Mouse (Mus musculus) layer of hippocampus, adult 2 months (tissue): ENCODE results near the gene Gm7029. TPM values are rescaled to one million over a fixed set of nuclear protein-coding genes. Genes with fewer than 3 reads are reported as not detected.

Experiments
- DNase-seq, 2 experiments: peaks; one replicate each; pipeline ENCODE4 v3.0.0; 2022; ENCODE audit warnings: low spot score in 2 of 2
- H3K27ac ChIP-seq: fragments of 200-600 bp; 2 replicates; pipeline ENCODE4 v1.8.1; 2022
- H3K4me3 ChIP-seq: fragments of 200-600 bp; 2 replicates; pipeline ENCODE4 v1.8.1; 2022; ENCODE audit warnings: mild to moderate bottlenecking
- CTCF ChIP-seq: fragments of 200-600 bp; conservative IDR thresholded peaks from 2 replicates; pipeline ENCODE4 v1.8.1; 2022; ENCODE audit warnings: antibody characterized with exemption, mild to moderate bottlenecking, moderate library complexity
- microRNA-seq, 2 experiments: library from miRNA; unstranded; fragments of <30 nt; microRNA quantifications; one replicate each; pipeline ENCODE4 v1.2.0; 2021
- total RNA-seq, 2 experiments: library from RNA; stranded (reverse); gene quantifications; 2 replicates each; pipeline ENCODE4 v1.2.3; 2021

Gm7029 gene
- total RNA-seq, 2 experiments from 2014 or later, result not detected

DNA sequence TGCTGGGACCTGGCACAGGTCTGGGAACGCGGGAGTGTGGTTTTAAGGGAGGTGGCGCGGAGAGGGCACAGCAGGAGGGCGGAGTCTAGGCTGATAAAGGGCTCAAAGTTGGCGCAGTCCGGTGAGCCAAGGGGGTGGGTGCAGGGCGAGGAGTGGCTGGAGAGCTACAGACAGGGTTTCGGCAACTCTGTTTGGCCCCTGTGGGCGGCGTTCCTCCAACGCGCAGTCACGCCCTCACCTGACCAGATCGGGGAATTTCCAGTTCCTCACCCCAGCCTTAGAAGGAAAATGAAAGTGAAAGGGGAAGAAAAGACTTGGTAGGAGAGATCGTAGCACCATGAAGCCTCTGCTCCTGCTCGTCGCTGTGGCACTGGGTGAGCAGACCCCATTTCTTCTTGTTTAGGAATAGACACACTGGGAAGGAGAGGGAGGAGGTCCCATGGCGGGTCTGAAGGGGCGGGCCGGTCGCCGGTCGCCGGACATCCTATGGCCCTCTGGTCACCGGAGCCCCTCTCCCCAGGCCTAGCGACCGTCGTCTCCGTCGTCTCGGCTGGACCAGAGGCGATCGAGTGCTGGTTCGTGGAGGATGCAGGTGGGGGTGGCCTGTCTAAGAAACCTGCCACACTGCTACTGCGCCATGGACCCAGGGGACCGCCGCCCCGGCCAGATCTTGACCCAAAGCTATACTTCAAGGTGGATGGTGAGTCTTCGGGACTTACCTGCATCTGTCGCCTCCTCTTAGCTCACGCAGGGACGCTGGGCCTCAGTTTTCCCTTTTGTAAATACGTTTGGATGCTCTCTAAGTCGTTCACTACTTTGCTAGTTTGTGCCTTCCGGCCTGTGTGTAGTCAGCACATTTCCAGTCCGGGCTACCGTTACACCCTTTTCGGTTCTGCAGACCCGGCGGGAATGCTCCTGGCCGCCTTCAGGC is 46.0 kb downstream of the Gm7029 start:
- Histone ChIP-seq H3K4me3 (peak overlapping the region; percentile 78), H3K27ac (peak overlapping the region; percentile 83)
- peak; percentile 50 for TF ChIP-seq CTCF
- DNase-seq, result peak in 1 of 2 experiments; percentile 55

DNA sequence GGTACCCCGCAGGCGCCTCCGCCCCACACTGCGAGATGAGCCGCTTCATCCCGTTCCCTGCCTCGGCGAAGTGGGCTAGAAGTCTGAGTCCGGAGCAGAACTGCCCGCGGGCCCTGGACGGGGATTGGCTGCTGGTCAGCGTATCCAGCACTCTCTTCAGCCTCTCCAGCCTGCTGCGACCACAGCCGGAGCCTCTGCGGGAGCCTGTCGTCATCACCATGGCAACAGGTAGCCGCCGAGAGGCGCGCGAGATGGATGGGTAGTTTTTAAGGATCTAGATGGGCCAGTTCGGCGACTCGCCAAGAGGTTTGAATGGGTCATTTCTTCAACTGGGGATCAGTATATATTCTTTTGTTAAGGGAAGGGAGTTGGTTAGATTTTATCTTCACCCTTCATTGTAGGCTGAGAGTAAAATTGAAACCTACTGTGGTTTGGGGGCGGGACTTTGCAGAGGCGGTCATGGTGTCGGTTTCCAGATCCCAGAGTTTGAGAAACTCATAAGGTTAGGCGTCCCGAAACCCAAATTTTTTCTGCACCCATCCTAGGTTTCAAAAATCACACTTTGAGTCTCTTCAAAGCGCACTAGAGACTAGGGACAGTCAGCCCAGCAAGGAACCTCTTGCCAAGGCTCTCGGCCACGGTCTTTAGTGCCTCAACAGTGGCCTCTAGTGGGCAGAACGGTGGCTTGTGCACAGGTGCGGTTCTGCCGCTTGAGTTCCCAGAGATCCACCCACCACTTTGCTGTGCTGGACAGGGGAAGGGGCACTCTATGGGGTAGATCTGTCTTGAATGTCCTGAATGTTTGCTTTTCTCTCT is 46.9 kb downstream of the Gm7029 start:
- peak overlapping the region; percentile 83 for H3K27ac ChIP-seq
- peak; percentile 89 for TF ChIP-seq CTCF
- DNase-seq, result peak; percentile 75
- H3K4me3 ChIP-seq, result peak overlapping the region; percentile 78

DNA sequence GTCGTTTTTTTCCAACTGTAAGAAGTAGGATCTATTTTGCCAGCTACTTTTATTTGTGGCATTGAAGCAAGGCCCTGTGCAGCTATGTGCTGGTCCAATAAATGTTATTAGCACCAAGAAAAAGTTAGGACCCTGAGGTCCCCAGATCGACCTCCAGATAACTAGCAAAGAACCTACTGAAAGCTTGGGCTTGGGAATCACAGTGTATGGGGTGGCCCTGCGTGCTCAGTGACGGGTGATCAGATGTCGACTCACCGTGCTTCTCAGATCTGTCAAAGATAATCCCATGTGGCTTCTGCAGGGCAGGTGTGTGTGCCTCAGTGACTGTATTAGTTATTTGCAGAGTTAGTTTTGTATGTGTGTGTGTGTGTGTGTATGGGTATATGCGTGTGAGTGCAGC is 47.7 kb downstream of the Gm7029 start:
- no peak overlapping the region for H3K27ac ChIP-seq
- no peak for DNase-seq
- no peak overlapping the region for H3K4me3 ChIP-seq
- no peak for TF ChIP-seq CTCF

Small RNA genes lying within 50 kb of the gene (microRNA-seq; reads per million reads assigned to microRNA genes)
- 0 reads per million in 2 experiments for gene Gm27740

Other genes with a start within 250 kb of the Gm7029 start
- 10 to 100 TPM; 50.1 to 51.3 TPM for gene Zfp414, start 244.7 kb upstream of the Gm7029 start, total RNA-seq
- gene Pram1, start 235.8 kb upstream of the Gm7029 start, total RNA-seq, result under 1 TPM; 0.51 to 0.59 TPM
- gene Hnrnpm, start 187.0 kb upstream of the Gm7029 start, total RNA-seq, result 100 to 1,000 TPM; 164 to 178 TPM
- gene March2, start 155.2 kb upstream of the Gm7029 start, total RNA-seq, result 10 to 100 TPM; 84.7 to 86.1 TPM
- 100 to 1,000 TPM; 306 to 322 TPM for gene Rab11b, start 113.3 kb upstream of the Gm7029 start, total RNA-seq
- gene Angptl4, start 92.0 kb upstream of the Gm7029 start, total RNA-seq, result 1 to 10 TPM; 4.1 to 4.2 TPM
- gene Kank3, start 63.3 kb upstream of the Gm7029 start, total RNA-seq, result 10 to 100 TPM; 35.2 to 40.6 TPM
- 100 to 1,000 TPM; 723 to 770 TPM for gene Rps28, start 49.3 kb upstream of the Gm7029 start, total RNA-seq
- 100 to 1,000 TPM; 207 to 208 TPM for gene Ndufa7, start 49.3 kb upstream of the Gm7029 start, total RNA-seq
- 10 to 100 TPM; 22.6 to 25.0 TPM for gene Cd320, start 30.7 kb upstream of the Gm7029 start, total RNA-seq
- 1 to 10 TPM; 1.8 to 3.0 TPM for gene Kifc1, start 16.8 kb downstream of the Gm7029 start, total RNA-seq
- gene Platr17, start 31.3 kb downstream of the Gm7029 start, total RNA-seq, result under 1 TPM; 0.61 to 0.64 TPM
- gene Daxx, start 35.6 kb downstream of the Gm7029 start, total RNA-seq, result 10 to 100 TPM; 26.1 to 32.9 TPM
- 10 to 100 TPM; 30.2 to 40.1 TPM for gene Tapbp, start 42.1 kb downstream of the Gm7029 start, total RNA-seq
- gene Zbtb22, start 42.1 kb downstream of the Gm7029 start, total RNA-seq, result 10 to 100 TPM; 31.4 to 31.8 TPM
- 10 to 100 TPM; 68.9 to 76.4 TPM for gene Rgl2, start 55.7 kb downstream of the Gm7029 start, total RNA-seq
- 10 to 100 TPM; 86.5 to 97.4 TPM for gene Pfdn6, start 66.5 kb downstream of the Gm7029 start, total RNA-seq
- 10 to 100 TPM; 14.5 to 18.9 TPM for gene Wdr46, start 66.8 kb downstream of the Gm7029 start, total RNA-seq
- gene B3galt4, start 77.7 kb downstream of the Gm7029 start, total RNA-seq, result 1 to 10 TPM; 6.3 TPM
- gene Vps52, start 82.0 kb downstream of the Gm7029 start, total RNA-seq, result 10 to 100 TPM; 84.3 to 92.5 TPM
- 100 to 1,000 TPM; 310 to 336 TPM for gene Rps18, start 82.2 kb downstream of the Gm7029 start, total RNA-seq
- gene H2-K1, start 126.5 kb downstream of the Gm7029 start, total RNA-seq, result 10 to 100 TPM; 20.7 to 22.5 TPM
- gene Ring1, start 150.8 kb downstream of the Gm7029 start, total RNA-seq, result 10 to 100 TPM; 39.6 to 45.2 TPM
- gene H2-Ke6, start 154.2 kb downstream of the Gm7029 start, total RNA-seq, result 10 to 100 TPM; 55.6 to 59.5 TPM
- gene Slc39a7, start 157.8 kb downstream of the Gm7029 start, total RNA-seq, result 10 to 100 TPM; 97.7 to 98.9 TPM
- 10 to 100 TPM; 80.6 to 85.5 TPM for gene Rxrb, start 158.0 kb downstream of the Gm7029 start, total RNA-seq
- gene Col11a2, start 165.6 kb downstream of the Gm7029 start, total RNA-seq, result 10 to 100 TPM; 18.9 to 23.1 TPM
- under 1 TPM in 1 of 2 experiments, not detected in 1; 0.44 TPM for gene H2-Oa, start 218.5 kb downstream of the Gm7029 start, total RNA-seq
- gene H2-DMa, start 245.7 kb downstream of the Gm7029 start, total RNA-seq, result 10 to 100 TPM; 26.2 to 33.1 TPM
- 100 to 1,000 TPM; 196 to 200 TPM for gene Brd2, start 248.8 kb downstream of the Gm7029 start, total RNA-seq